Mouse (Mus musculus) C2C12 (cell line): ENCODE data around the gene Armc2. TPM values are rescaled to one million over a fixed set of nuclear protein-coding genes. Genes with fewer than 3 reads are reported as not detected.

ENCODE experiments used
- H3K27me3 ChIP-seq: one replicate; pipeline ENCODE4 v1.6.1; 2011; ENCODE audit not compliant: control insufficient read depth, insufficient read depth, insufficient read length
- H3K36me3 ChIP-seq: one replicate; pipeline ENCODE4 v1.6.1; 2011; ENCODE audit not compliant: control insufficient read depth, insufficient read depth
- H3K4me3 ChIP-seq: one replicate; pipeline ENCODE4 v1.5.1; 2011; ENCODE audit warnings: mild to moderate bottlenecking, control low read depth; ENCODE audit not compliant: poor library complexity, insufficient read depth, severe bottlenecking
- H3K79me2 ChIP-seq: one replicate; pipeline ENCODE4 v1.6.1; 2011; ENCODE audit not compliant: control insufficient read depth, insufficient read depth
- H3K79me3 ChIP-seq: one replicate; pipeline ENCODE4 v1.6.1; 2011; ENCODE audit warnings: low read depth, control low read depth
- H3ac ChIP-seq: one replicate; pipeline ENCODE3; 2011; ENCODE audit warnings: low read depth; ENCODE audit not compliant: control insufficient read depth, insufficient read length
- CEBPB ChIP-seq: IDR thresholded peaks from one replicate; pipeline ENCODE4 v1.6.1; 2011; ENCODE audit warnings: low read depth, mild to moderate bottlenecking, control low read depth, moderate library complexity
- CTCF ChIP-seq: IDR thresholded peaks from one replicate; pipeline ENCODE4 v1.5.1; 2011; ENCODE audit not compliant: control insufficient read depth, insufficient read depth, insufficient read length
- FOSL1 ChIP-seq: IDR thresholded peaks from one replicate; pipeline ENCODE4 v1.8.0; 2011; ENCODE audit warnings: mild to moderate bottlenecking, low read length; ENCODE audit not compliant: poor library complexity, insufficient read depth, severe bottlenecking
- MAX ChIP-seq: IDR thresholded peaks from one replicate; pipeline ENCODE4 v1.6.1; 2011; ENCODE audit warnings: mild to moderate bottlenecking, control low read depth
- MYOD1 ChIP-seq: IDR thresholded peaks from one replicate; pipeline ENCODE4 v1.6.1; 2011; ENCODE audit warnings: low read depth; ENCODE audit not compliant: control insufficient read depth, insufficient read length
- MYOG ChIP-seq: IDR thresholded peaks from one replicate; pipeline ENCODE4 v1.6.1; 2011; ENCODE audit not compliant: control insufficient read depth, insufficient read length; ENCODE audit errors: extremely low read depth
- USF1 ChIP-seq: IDR thresholded peaks from one replicate; pipeline ENCODE4 v1.6.1; 2011; ENCODE audit warnings: low read depth, mild to moderate bottlenecking, control low read depth, moderate library complexity
- polyA plus RNA-seq: library from polyadenylated mRNA; unstranded; fragments of >200 nt; fragmentation: generic; extraction: Trizol; gene quantifications from one replicate; pipeline ENCODE4 v1.2.1, GENCODE M21; 2012; ENCODE audit warnings: missing spikeins

Armc2 gene
- polyA plus RNA-seq, 1 experiment: 0.20 TPM

GRCm38 (mm10) chr10:41870101-41870500 is 148.1 kb downstream of the Armc2 start:
- Histone ChIP-seq H3K79me2 (no peaks in the 10 kb centered on the region), H3ac (no peak overlapping the region), H3K27me3 (no peaks in the 10 kb centered on the region), H3K4me3 (no peak overlapping the region), H3K79me3 (no peaks in the 10 kb centered on the region), H3K36me3 (no peaks in the 10 kb centered on the region)
- TF ChIP-seq CTCF (no peak), MAX (no peak), FOSL1 (no peak), CEBPB (no peak), MYOD1 (no peak), MYOG (no peak), USF1 (no peak)

GRCm38 (mm10) chr10:41867956-41868355 is 150.3 kb downstream of the Armc2 start:
- H3ac ChIP-seq: no peak overlapping the region
- H3K79me2 ChIP-seq: no peaks in the 10 kb centered on the region
- TF ChIP-seq MAX: no peak
- TF ChIP-seq MYOD1: no peak
- TF ChIP-seq USF1: no peak
- TF ChIP-seq CTCF: no peak
- no peak for TF ChIP-seq FOSL1
- no peak for TF ChIP-seq CEBPB
- TF ChIP-seq MYOG: no peak
- H3K36me3 ChIP-seq: no peaks in the 10 kb centered on the region
- no peak overlapping the region for H3K4me3 ChIP-seq
- no peaks in the 10 kb centered on the region for H3K27me3 ChIP-seq
- no peaks in the 10 kb centered on the region for H3K79me3 ChIP-seq

GRCm38 (mm10) chr10:41866838-41867154 is 151.4 kb downstream of the Armc2 start:
- no peak overlapping the region for H3K4me3 ChIP-seq
- H3K79me2 ChIP-seq: no peaks in the 10 kb centered on the region
- no peaks in the 10 kb centered on the region for H3K27me3 ChIP-seq
- H3K36me3 ChIP-seq: no peaks in the 10 kb centered on the region
- no peak overlapping the region for H3ac ChIP-seq
- TF ChIP-seq CTCF (no peak), CEBPB (no peak), MYOD1 (no peak), FOSL1 (no peak), MAX (no peak), MYOG (no peak), USF1 (no peak)
- H3K79me3 ChIP-seq: no peaks in the 10 kb centered on the region

- TF ChIP-seq CEBPB: no peak
- TF ChIP-seq MAX: peak; percentile 1
- no peaks in the 10 kb centered on the region for H3K79me3 ChIP-seq
- no peaks in the 10 kb centered on the region for H3K79me2 ChIP-seq
- no peak overlapping the region for H3K4me3 ChIP-seq
- H3ac ChIP-seq: no peak overlapping the region
- H3K36me3 ChIP-seq: no peaks in the 10 kb centered on the region
- no peaks in the 10 kb centered on the region for H3K27me3 ChIP-seq
These were observed 152.0 kb downstream of the Armc2 start for GRCm38 (mm10) chr10:41866069-41866837.

Other genes with a start within 250 kb of the Armc2 start
- 4.6 TPM for gene Cep57l1, start 208.6 kb downstream of the Armc2 start, polyA plus RNA-seq
- gene Sesn1, start 208.5 kb downstream of the Armc2 start, polyA plus RNA-seq: 5.0 TPM